Mouse (Mus musculus) cerebellum, adult 2 months (tissue): ENCODE data around the gene G530012D18Rik.
"Not testable (repeated sequence)": the region's sequence is repeated elsewhere in the genome, so short reads cannot be mapped to it uniquely, and the experiment has no call there.

ENCODE experiments used
- CTCF ChIP-seq: fragments of 200-500 bp; IDR thresholded peaks from 2 replicates; pipeline ENCODE4 v1.5.1; 2011; ENCODE audit warnings: low read depth, mild to moderate bottlenecking, control low read depth, low read length, moderate library complexity, borderline replicate concordance; ENCODE audit not compliant: insufficient read depth
- POLR2A ChIP-seq: fragments of 200-500 bp; IDR thresholded peaks from 2 replicates; pipeline ENCODE4 v1.6.1; 2011; ENCODE audit warnings: low read length, control low read depth, borderline replicate concordance; ENCODE audit not compliant: insufficient read depth

GRCm38 (mm10) chr1:85579199-85580147 lies 4.0 kb downstream of the G530012D18Rik start:
- not testable (repeated sequence) for TF ChIP-seq POLR2A, CTCF
